Mouse (Mus musculus): ENCODE results near the gene Tlr9.

GRCm38 (mm10) chr9:106205713-106206290 lies 16.6 kb upstream of the Tlr9 start:
- TF ChIP-seq CTCF (IDR thresholded peaks at IDR 0.05; ENCODE audit: low read depth) (no peak), EP300 (IDR thresholded peaks at IDR 0.05; ENCODE audit: low read depth) (no peak)

Measured in heart, postnatal 0 days (tissue).